In the genomic region with DNA sequence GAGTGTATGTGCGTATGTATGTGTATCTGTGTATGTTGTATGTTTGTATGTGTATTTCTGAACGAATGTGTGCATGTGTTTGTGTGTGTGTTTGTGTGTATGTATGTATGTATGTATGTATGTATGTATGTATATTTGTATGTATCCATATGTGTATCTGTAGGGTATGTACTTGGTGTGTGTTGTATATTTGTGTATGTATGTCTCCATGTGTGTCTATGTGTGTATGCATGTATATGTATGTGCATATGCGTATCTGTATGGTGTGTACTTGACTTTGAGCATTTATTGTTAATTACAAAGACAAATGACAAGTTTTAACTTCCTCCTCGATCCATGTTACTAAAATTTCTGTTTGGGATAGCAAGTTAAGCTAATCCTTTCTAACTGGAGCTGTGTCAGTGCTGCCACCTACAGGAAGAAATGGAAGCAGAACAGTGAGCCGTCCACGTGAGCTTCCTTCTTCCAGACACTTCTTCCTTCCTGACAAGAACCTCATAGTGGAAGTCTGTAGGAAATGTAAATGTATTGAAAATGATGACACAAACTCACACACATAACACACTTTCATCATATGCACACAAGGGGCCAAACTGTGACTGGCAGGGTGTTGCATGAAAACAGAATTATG, we compare ENCODE assay signal across 8 mouse cellular contexts.
DNase-seq lines count a peak whose midpoint lies in the region; ATAC-seq and TF ChIP-seq lines count a peak whose summit lies in the region.

No protein-coding gene starts in this region.

- peak; percentile 71 for TF ChIP-seq CTCF in gastrocnemius, adult 2 months (IDR thresholded peaks at IDR 0.05)

- H3K9me3 ChIP-seq in midbrain, embryonic 16.5 days (replicated peaks; ENCODE audit: control insufficient read depth, low read length, poor library complexity, severe bottlenecking), result no peaks in the 10 kb centered on the region

- H3K9ac ChIP-seq in midbrain, embryonic 16.5 days (ENCODE audit: low read depth, low read length), result no peak overlapping the region

- H3K36me3 ChIP-seq in midbrain, embryonic 16.5 days (ENCODE audit: control insufficient read depth, insufficient read depth, low read length), result no peaks in the 10 kb centered on the region

- H3K4me2 ChIP-seq in midbrain, embryonic 16.5 days (ENCODE audit: low read length), result no peak overlapping the region

- no peaks in the 10 kb centered on the region for H3K4me1 ChIP-seq in midbrain, embryonic 16.5 days (ENCODE audit: control insufficient read depth, insufficient read depth, low read length)

- ATAC-seq in midbrain, embryonic 16.5 days, result peak; percentile 75; the same call in 1 of the 2 replicates

- no peak overlapping the region for H3K27ac ChIP-seq in gastrocnemius, adult 2 months
- H3K27ac ChIP-seq in midbrain, embryonic 16.5 days (ENCODE audit: low read length), result no peak overlapping the region

- intact Hi-C loops in gastrocnemius, adult 2 months (cut with DNase I), result loop anchor here (10.0 kb wide), 1 partner anchor 269 kb away; the partner anchor contains the start of gene Rspo3
- intact Hi-C loops in left cerebral cortex, postnatal 4 days (cut with DNase I), result loop anchor here (5.0 kb wide), 2 partner anchors 272 to 783 kb away; no protein-coding TSS in a partner anchor

- H3K4me3 ChIP-seq in gastrocnemius, adult 2 months, result no peak overlapping the region
- H3K4me3 ChIP-seq in midbrain, embryonic 16.5 days (ENCODE audit: low read depth, low read length), result no peak overlapping the region

- peak; percentile 35 for DNase-seq in gastrocnemius, adult 2 months
- DNase-seq in gastrocnemius, postnatal 25 days, result no peak
- peak; percentile 47 for DNase-seq in adrenal gland, postnatal 14 days
- peak; percentile 20 for DNase-seq in fibroblast of lung, adult 2 months (ENCODE audit: low read depth)
- DNase-seq in induced T-regulatory cell, adult 2 months (ENCODE audit: low read depth), result peak; percentile 3
- DNase-seq in left cerebral cortex, postnatal 4 days, result peak; percentile 40
- no peak for DNase-seq in thymus, adult 18-20 months

- 47% methylated on average over 6 of the region's 6 CpGs for WGBS in midbrain, embryonic 16.5 days

- H3K27me3 ChIP-seq in midbrain, embryonic 16.5 days (ENCODE audit: control insufficient read depth, insufficient read depth, low read depth, low read length), result no peaks in the 10 kb centered on the region

Comparison
In these comparisons a context has a peak if more than half of its experiments do, and no peak if none do; other contexts are left out.
1. DNase-seq: peak in gastrocnemius, adult 2 months (single experiment), adrenal gland, postnatal 14 days (single experiment), fibroblast of lung, adult 2 months (single experiment), induced T-regulatory cell, adult 2 months (single experiment) and left cerebral cortex, postnatal 4 days (single experiment); none in gastrocnemius, postnatal 25 days (single experiment) and thymus, adult 18-20 months (0 of 2).